Mouse (Mus musculus) CH12.LX (cell line): ENCODE results near the gene Ei24.

Experiments
- CTCF ChIP-seq, 2 experiments: IDR thresholded peaks in 1 of 2; conservative IDR thresholded peaks in 1 of 2; 2 replicates each; pipeline ENCODE4 v1.5.1; 2011 to 2012; ENCODE audit warnings: low read depth in 2 of 2, low read length in 2 of 2, improper control_type of control experiment in 1 of 2, inconsistent platforms in 1 of 2, mild to moderate bottlenecking in 1 of 2, moderate library complexity in 1 of 2
- KAT2A ChIP-seq: IDR thresholded peaks from 2 replicates; pipeline ENCODE4 v1.6.1; 2012; ENCODE audit warnings: low read length, improper control_type of control experiment, inconsistent platforms; ENCODE audit not compliant: insufficient replicate concordance
- POLR2A ChIP-seq: IDR thresholded peaks from 2 replicates; pipeline ENCODE4 v1.6.1; 2011; ENCODE audit warnings: low read depth, mild to moderate bottlenecking, improper control_type of control experiment, low read length
- RCOR1 ChIP-seq: conservative IDR thresholded peaks from 2 replicates; pipeline ENCODE4 v1.6.1; 2012; ENCODE audit warnings: low read depth, mild to moderate bottlenecking, inconsistent platforms, low read length, improper control_type of control experiment

DNA sequence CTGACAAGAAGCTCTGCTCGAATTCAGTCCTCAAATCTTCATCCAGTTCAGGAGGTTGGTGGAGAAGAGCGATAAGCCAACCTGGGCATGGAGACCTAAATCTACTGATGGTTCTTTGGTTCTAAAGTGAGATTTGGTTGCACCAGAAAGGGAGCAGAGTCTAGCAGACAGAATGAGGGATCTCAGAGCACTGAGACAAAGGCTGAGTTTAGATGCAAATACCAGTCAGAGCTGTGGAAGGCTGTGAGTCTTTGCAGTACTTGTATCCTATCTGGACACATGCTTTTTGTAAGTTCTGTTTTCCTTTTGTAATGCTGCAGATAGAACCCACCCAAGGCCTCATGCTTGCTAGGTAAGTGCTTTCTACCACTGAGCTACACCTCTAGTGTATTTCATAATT lies 24.8 kb upstream of the Ei24 start:
- TF ChIP-seq CTCF (conservative IDR thresholded peaks at IDR 0.05 in 1 of 2, IDR thresholded peaks at IDR 0.05 in 1 of 2; ENCODE audit: low read depth in 2 of 2, low read length in 2 of 2) (no peak), KAT2A (no peak), POLR2A (no peak), RCOR1 (no peak)
